ENCODE assay signal across 9 mouse cellular contexts in genomic region chr7:144074718-144075117, GRCm38 (mm10).
A peak's percentile ranks its signal among the peaks of the same experiment; 100 is the strongest.
DNase-seq lines count a peak whose midpoint lies in the region; TF ChIP-seq lines count a peak whose summit lies in the region.
"Had no signal": no experiment of that assay in that cellular context is flagged by ENCODE, and none has a peak within 500 bp of the region (broad histone marks: within the 10 kb centered on the region; RNA-seq: fewer than 3 reads in every experiment).

No protein-coding gene starts in this region.

- no peak overlapping the region for H3K27ac ChIP-seq in MEL (ENCODE audit: control insufficient read depth, low read depth, low read length)
- H3K27ac ChIP-seq: lung, embryonic 15.5 days had no signal

- H3K4me1 ChIP-seq in MEL (ENCODE audit: control insufficient read depth in 1 of 2, insufficient read depth in 2 of 2, low read length in 2 of 2) = no peaks in the 10 kb centered on the region
- H3K4me1 ChIP-seq: lung, embryonic 15.5 days had no signal

- TF ChIP-seq EP300 in MEL (IDR thresholded peaks at IDR 0.05; ENCODE audit: low read depth in 1 of 2, low read length in 2 of 2) = no peak

- no peak overlapping the region for H3K4me3 ChIP-seq in MEL (ENCODE audit: control insufficient read depth in 1 of 2, insufficient read depth in 1 of 2, low read depth in 2 of 2, low read length in 2 of 2)
- H3K4me3 ChIP-seq: lung, embryonic 15.5 days had no signal

- no peak for TF ChIP-seq POLR2A in MEL (IDR thresholded peaks at IDR 0.05; ENCODE audit: control insufficient read depth in 1 of 2, insufficient read depth in 1 of 2, low read depth in 1 of 2, low read length in 2 of 2, poor library complexity in 1 of 2)

- no peaks in the 10 kb centered on the region for H3K27me3 ChIP-seq in MEL (ENCODE audit: control insufficient read depth in 1 of 2, insufficient read depth in 2 of 2, low read length in 2 of 2)
- H3K27me3 ChIP-seq: lung, embryonic 15.5 days had no signal

- no peaks in the 10 kb centered on the region for H3K9me3 ChIP-seq in MEL (replicated peaks; ENCODE audit: insufficient read depth, low read length)
- H3K9me3 ChIP-seq: lung, embryonic 15.5 days had no signal

- no peak overlapping the region for H3K9ac ChIP-seq in MEL (ENCODE audit: control insufficient read depth, low read depth, low read length, poor library complexity, severe bottlenecking)
- H3K9ac ChIP-seq: lung, embryonic 15.5 days had no signal

- no peaks in the 10 kb centered on the region for H3K79me2 ChIP-seq in MEL (ENCODE audit: control insufficient read depth, insufficient read depth, low read length, poor library complexity)

- no peaks in the 10 kb centered on the region for H3K36me3 ChIP-seq in MEL (ENCODE audit: control insufficient read depth in 1 of 2, insufficient read depth in 2 of 2, low read length in 2 of 2)
- H3K36me3 ChIP-seq: lung, embryonic 15.5 days had no signal

- TF ChIP-seq RAD21 in MEL (IDR thresholded peaks at IDR 0.05; ENCODE audit: low read depth, low read length) = peak; percentile 48

- DNase-seq in heart, adult 18-20 months = peak; percentile 19 to 70
- no peak for DNase-seq in heart, postnatal 25 days (ENCODE audit: low spot score)
- DNase-seq in MEL (ENCODE audit: low read depth, low spot score) = peak; percentile 64
- DNase-seq in cerebellum, adult 9-11 months = peak; percentile 18
- peak; percentile 77 for DNase-seq in gastrocnemius, postnatal 10 days
- peak; percentile 70 to 78 for DNase-seq in layer of hippocampus, postnatal 36 days
- peak; percentile 70 for DNase-seq in mesoderm, embryonic 11.5 days (ENCODE audit: low read depth, low spot score)
- DNase-seq in spleen, postnatal 4 days (ENCODE audit: low spot score in 2 of 2) = peak; percentile 51 to 79

- peak; percentile 59 to 72 (median 71) for TF ChIP-seq CTCF in MEL (IDR thresholded peaks at IDR 0.05 in 2 of 3, conservative IDR thresholded peaks at IDR 0.05 in 1 of 3; ENCODE audit: control insufficient read depth in 1 of 3, insufficient read depth in 1 of 3, low read depth in 2 of 3, low read length in 3 of 3, poor library complexity in 1 of 3, severe bottlenecking in 1 of 3)

- intact Hi-C loops in heart, postnatal 25 days (cut with DNase I) = loop anchor here (5.0 to 10.0 kb wide), 2 partner anchors 240 to 353 kb away; no protein-coding TSS in a partner anchor

TF ChIP-seq in MEL, 35 proteins besides CTCF, POLR2A, EP300 and RAD21:
- TF ChIP-seq TBP (IDR thresholded peaks at IDR 0.05; ENCODE audit: low read depth, low read length) = no peak
- TF ChIP-seq SMC3 (IDR thresholded peaks at IDR 0.05; ENCODE audit: low read depth, low read length) = peak; percentile 70
